Mouse (Mus musculus) intestine, embryonic 14.5 days (tissue): ENCODE results near the gene Hykk. TPM values are rescaled to one million over a fixed set of nuclear protein-coding genes. Genes with fewer than 3 reads are reported as not detected.

ENCODE experiments used
- ATAC-seq: fragments of 200-750 bp; cut with Nextera tagmentation; replicated peaks from 2 replicates; pipeline ENCODE4 v1.8.0; 2017; ENCODE audit warnings: low read depth, moderate number of reproducible peaks, moderate TSS enrichment, moderate library complexity; ENCODE audit not compliant: low FRiP score, low TSS enrichment
- DNase-seq: peaks from one replicate; pipeline ENCODE4 v3.0.0-alpha.2; 2018; ENCODE audit warnings: low spot score
- H3K27ac ChIP-seq: fragments of 300-500 bp; sonication (generic); 2 replicates; pipeline ENCODE4 v1.5.1; 2014; ENCODE audit warnings: low read depth, mild to moderate bottlenecking, control low read depth
- H3K27me3 ChIP-seq: fragments of 300-500 bp; sonication (generic); replicated peaks from 2 replicates; pipeline ENCODE4 v1.6.1; 2014; ENCODE audit warnings: low read length, control low read depth; ENCODE audit not compliant: control insufficient read depth, insufficient read depth
- H3K36me3 ChIP-seq: fragments of 300-500 bp; sonication (generic); 2 replicates; pipeline ENCODE4 v1.6.1; 2014; ENCODE audit warnings: low read length, control low read depth; ENCODE audit not compliant: control insufficient read depth, insufficient read depth
- H3K4me1 ChIP-seq: fragments of 300-500 bp; sonication (generic); replicated peaks from 2 replicates; pipeline ENCODE4 v1.6.1; 2014; ENCODE audit warnings: low read length, control low read depth, mixed read lengths; ENCODE audit not compliant: control insufficient read depth, insufficient read depth
- H3K4me2 ChIP-seq: fragments of 300-500 bp; sonication (generic); 2 replicates; pipeline ENCODE4 v1.6.1; 2014; ENCODE audit warnings: low read length
- H3K4me3 ChIP-seq: fragments of 300-500 bp; sonication (generic); 2 replicates; pipeline ENCODE4 v1.5.1; 2014; ENCODE audit warnings: low read depth, low read length, control low read depth, mixed read lengths
- H3K9ac ChIP-seq: fragments of 300-500 bp; sonication (generic); 2 replicates; pipeline ENCODE4 v1.6.1; 2014; ENCODE audit warnings: mild to moderate bottlenecking, low read length
- H3K9me3 ChIP-seq: fragments of 300-500 bp; sonication (generic); 2 replicates; pipeline ENCODE4 v1.6.1; 2016; ENCODE audit warnings: low read length, control low read depth; ENCODE audit not compliant: control insufficient read depth
- WGBS: fragments of 180-500 bp; shearing (Covaris S2); extraction: QIAGEN DNeasy Blood & Tissue Kit; methylation state at CpG from one replicate; pipeline ENCODE4 v1.1.7; 2014; 5-methylcytosine and 5-hydroxymethylcytosine counted together
- polyA plus RNA-seq: library from polyadenylated mRNA; unstranded; fragments of >200 nt; fragmentation: Nextera tagmentation; extraction: Ambion mirVana; gene quantifications from 2 replicates; pipeline ENCODE4 v1.2.1, GENCODE M21; 2014

Gene Hykk
- polyA plus RNA-seq, result 3.8 and 3.9 TPM in 2 replicates

DNA sequence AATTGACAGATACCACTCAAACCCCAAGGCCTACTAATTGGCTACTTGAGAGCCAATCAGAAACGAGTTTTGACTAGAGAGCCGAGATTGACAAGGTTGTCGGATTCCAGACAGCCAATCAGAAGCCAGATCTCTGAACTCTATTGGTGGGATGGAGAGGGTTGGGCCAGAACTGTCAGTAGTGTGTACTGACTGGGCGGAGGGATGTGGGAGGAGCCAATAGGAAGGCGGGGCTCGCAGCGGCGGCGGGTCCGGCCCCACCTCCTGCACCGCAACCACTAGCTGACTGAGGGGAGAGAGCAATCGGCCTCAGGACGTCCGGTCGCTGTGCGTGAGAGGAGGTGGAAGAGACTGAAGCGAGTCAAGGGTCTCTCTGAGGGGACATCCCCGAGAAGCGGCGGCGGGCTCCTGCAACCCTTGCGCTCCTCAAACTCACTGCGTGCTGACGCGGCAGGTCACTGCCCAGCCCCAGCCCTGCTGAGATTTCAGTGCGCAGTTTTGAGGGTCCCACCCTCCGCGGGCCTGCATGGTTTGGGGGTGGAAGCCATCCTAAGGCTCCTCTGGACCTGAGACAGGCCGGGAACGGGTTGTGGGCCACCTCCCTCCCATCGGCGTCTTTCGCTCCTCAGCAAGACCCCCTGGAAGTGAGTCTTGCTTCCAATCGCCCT lies at the start of gene Hykk:
TSS of gene Hykk (plus strand) at position 274 of the 668 bp plus-strand sequence.
- DNase-seq, result peak; percentile 89
- H3K27me3 ChIP-seq, result no peaks in the 10 kb centered on the region
- peak within 1 kb of the TSS; percentile 66 for H3K9ac ChIP-seq
- ATAC-seq, result peak; percentile 98
- peak within 1 kb of the TSS; percentile 91 for H3K4me2 ChIP-seq
- no peak within 1 kb of the TSS; the same call in 1 of the 2 replicates for H3K27ac ChIP-seq
- H3K4me1 ChIP-seq, result peaks cover 10% of the 10 kb centered on the region; the same call in 1 of the 2 replicates
- no peaks in the 10 kb centered on the region for H3K9me3 ChIP-seq
- H3K36me3 ChIP-seq, result no peaks in the 10 kb centered on the region
- WGBS, result 0% methylated on average over 34 of the region's 34 CpGs
- peak within 1 kb of the TSS; percentile 73 for H3K4me3 ChIP-seq

DNA sequence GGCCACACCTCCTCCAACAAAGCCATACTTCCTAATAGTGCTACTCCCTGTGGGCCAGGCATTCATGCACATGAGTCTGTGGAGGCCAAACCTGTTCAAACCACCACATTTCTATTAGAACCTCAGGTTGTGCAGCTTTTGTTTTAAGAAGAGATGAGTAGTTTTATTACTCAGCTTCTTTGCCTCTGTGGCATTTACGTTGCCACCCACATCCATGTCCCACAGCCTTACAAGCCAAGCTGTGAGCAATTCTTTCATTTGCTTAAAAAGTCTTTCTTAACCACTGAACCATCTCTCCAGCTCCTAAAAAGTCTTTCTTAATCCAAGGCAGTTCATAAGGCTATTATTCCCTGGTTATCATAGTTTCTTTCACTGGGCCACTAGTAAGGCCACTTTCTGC lies 38.3 kb upstream of the Hykk start:
- Histone ChIP-seq H3K4me2 (no peak overlapping the region), H3K27me3 (no peaks in the 10 kb centered on the region), H3K9me3 (no peaks in the 10 kb centered on the region), H3K36me3 (peaks cover 47% of the 10 kb centered on the region), H3K4me1 (no peaks in the 10 kb centered on the region), H3K4me3 (no peak overlapping the region), H3K9ac (no peak overlapping the region), H3K27ac (no peak overlapping the region)
- ATAC-seq (no peak), DNase-seq (no peak)
- 86% methylated on average over 1 of the region's 1 CpGs for WGBS

DNA sequence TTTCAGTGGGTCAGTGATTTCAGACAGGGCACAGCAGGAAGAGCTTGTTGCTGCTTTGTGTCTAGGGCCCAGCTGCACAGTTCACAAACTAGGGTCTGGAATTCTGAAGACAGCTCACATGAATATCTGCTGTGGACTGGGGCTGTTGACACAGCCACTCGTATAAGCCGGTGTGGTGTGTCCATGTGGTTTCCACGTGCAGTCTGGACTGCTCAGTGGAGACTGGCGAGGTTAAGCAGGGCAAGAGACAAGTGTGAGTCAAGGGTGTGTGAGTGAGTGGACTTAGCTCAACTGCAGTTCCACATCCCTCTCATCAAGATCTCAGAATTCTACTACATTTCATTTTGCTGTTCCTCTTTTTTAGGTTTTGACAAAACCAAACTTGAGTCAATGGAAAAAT lies 25.0 kb upstream of the Hykk start:
- WGBS, result 75% methylated on average over 4 of the region's 4 CpGs
- H3K9me3 ChIP-seq, result no peaks in the 10 kb centered on the region
- ATAC-seq (no peak), DNase-seq (peak; percentile 50)
- H3K9ac ChIP-seq, result no peak overlapping the region
- H3K4me1 ChIP-seq, result no peaks in the 10 kb centered on the region
- no peak overlapping the region for H3K4me2 ChIP-seq
- peaks cover 87% of the 10 kb centered on the region for H3K36me3 ChIP-seq
- no peak overlapping the region for H3K27ac ChIP-seq
- H3K27me3 ChIP-seq, result no peaks in the 10 kb centered on the region
- H3K4me3 ChIP-seq, result no peak overlapping the region

DNA sequence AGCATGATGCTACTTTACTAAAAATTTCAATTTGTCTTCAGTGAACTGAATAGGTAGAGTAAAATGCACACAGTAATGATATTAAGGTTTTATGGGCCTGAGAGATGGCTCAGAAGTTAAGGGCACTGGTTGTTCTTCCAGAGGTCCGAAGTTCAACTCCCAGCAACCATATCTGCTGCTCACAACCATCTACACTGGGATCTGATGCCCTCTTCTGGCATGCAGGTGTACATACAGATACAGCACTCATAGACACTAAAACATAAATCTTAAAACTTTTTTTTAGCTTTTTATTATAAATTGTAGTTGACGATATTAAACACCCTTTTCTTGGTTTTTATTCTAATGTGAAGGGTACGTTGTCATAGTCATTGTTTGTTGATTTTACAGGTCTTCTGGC lies 20.0 kb upstream of the Hykk start:
- ATAC-seq, result no peak
- Histone ChIP-seq H3K27ac (no peak overlapping the region), H3K9me3 (no peaks in the 10 kb centered on the region), H3K36me3 (peaks cover 90% of the 10 kb centered on the region), H3K4me1 (no peaks in the 10 kb centered on the region), H3K4me3 (no peak overlapping the region), H3K27me3 (no peaks in the 10 kb centered on the region), H3K9ac (no peak overlapping the region), H3K4me2 (no peak overlapping the region)
- DNase-seq, result no peak
- 86% methylated on average over 3 of the region's 3 CpGs for WGBS

DNA sequence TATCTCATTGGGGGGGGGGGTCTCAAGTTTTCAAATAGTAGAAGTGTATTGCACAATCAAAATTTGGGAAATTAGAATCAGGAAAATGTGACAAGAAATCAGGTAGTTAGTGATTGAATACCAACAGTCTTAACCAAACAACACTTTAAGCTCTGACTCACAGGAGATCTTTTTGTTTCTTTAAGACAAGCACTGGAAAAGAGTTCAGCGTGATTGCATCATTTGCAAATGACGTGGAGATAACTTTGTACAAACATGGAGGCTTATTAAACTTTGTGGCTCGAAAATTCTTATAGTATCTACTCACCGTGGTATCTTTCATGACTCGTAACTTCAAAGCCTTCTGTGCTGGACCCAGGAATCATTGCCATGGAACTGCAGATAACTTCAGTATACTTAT lies 7.6 kb upstream of the Hykk start:
- Histone ChIP-seq H3K27ac (no peak overlapping the region), H3K27me3 (no peaks in the 10 kb centered on the region), H3K4me2 (no peak overlapping the region), H3K36me3 (peaks cover 71% of the 10 kb centered on the region), H3K9me3 (no peaks in the 10 kb centered on the region), H3K9ac (no peak overlapping the region), H3K4me3 (no peak overlapping the region), H3K4me1 (no peaks in the 10 kb centered on the region)
- WGBS, result 80% methylated on average over 5 of the region's 5 CpGs
- ATAC-seq, result no peak
- DNase-seq, result no peak

DNA sequence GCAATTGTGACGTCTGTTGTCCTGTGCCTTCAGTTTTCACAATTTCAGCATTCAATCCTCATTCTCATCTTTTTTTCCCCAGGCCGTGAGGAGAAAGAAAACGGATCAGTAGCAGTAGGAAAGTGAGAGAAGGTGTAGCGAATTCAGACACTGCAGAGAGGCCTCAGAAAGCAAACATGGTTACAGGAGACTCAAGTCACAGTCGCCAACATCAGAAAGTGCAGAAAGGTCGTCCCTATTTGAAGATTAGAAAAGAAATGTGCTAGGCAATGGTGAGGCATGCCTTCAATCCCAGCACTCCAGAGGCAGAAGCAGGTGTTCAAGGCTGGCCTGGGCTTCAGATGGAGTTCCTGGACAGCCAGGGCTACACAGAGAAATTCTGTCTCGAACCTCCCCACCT lies 1.5 kb upstream of the Hykk start:
- DNase-seq (no peak), ATAC-seq (no peak)
- no peak overlapping the region for H3K4me3 ChIP-seq
- H3K27me3 ChIP-seq, result no peaks in the 10 kb centered on the region
- WGBS, result 65% methylated on average over 7 of the region's 7 CpGs
- no peak overlapping the region for H3K4me2 ChIP-seq
- no peak overlapping the region for H3K9ac ChIP-seq
- peaks cover 15% of the 10 kb centered on the region for H3K36me3 ChIP-seq
- peaks cover 10% of the 10 kb centered on the region; the same call in 1 of the 2 replicates for H3K4me1 ChIP-seq
- no peaks in the 10 kb centered on the region for H3K9me3 ChIP-seq
- H3K27ac ChIP-seq, result no peak overlapping the region

DNA sequence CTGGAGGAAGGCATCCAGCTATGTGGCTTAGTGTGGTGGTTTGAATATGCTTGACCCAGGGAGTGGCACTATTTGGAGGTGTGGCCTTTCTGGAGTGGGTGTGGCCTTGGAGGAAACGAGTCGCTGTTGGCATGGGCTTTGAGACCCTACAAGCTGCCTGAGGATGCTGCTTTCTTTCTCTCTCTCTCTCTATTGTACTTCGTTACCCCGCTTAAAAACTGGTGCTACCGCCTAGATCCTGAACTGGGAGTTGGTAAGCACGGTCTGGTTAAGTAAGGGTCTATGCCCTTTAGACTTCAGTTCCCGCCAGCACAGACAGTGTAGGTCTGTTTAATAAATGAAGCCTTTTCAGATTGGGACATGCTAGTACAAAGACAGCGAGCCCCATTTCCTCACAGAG lies 682 bp upstream of the Hykk start:
- Histone ChIP-seq H3K27me3 (no peaks in the 10 kb centered on the region), H3K4me2 (peak overlapping the region; percentile 91), H3K9ac (no peak overlapping the region), H3K9me3 (no peaks in the 10 kb centered on the region), H3K36me3 (peaks cover 7% of the 10 kb centered on the region), H3K4me1 (peaks cover 10% of the 10 kb centered on the region; the same call in 1 of the 2 replicates), H3K27ac (no peak overlapping the region), H3K4me3 (peak overlapping the region; percentile 73; the same call in 1 of the 2 replicates)
- WGBS, result 69% methylated on average over 8 of the region's 8 CpGs
- DNase-seq, result no peak
- ATAC-seq, result 0 out of 2 replicates have a peak, but pooled peaks have one; percentile 4

DNA sequence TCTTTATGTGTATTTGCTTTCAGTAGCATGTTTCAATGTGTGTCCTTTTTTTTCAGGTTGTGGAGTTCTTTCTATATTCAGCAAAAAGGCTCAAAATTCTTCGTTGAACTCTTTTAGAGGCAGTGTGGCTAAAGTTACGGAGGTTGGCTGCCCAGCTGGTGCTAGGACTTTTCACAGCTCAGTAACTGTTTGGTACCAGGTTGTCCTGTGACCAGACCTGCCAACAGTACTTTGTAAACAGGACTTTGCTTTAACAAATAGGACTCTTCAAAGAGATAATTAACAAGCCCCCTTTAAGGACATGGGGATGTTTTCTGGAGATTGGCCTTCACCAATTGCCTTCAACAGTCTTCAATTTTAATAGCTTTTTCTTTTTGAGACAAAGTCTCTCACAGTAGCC lies 1.1 kb downstream of the Hykk start:
- peak overlapping the region; percentile 91 for H3K4me2 ChIP-seq
- H3K4me3 ChIP-seq, result no peak overlapping the region
- peaks cover 10% of the 10 kb centered on the region; the same call in 1 of the 2 replicates for H3K4me1 ChIP-seq
- H3K27ac ChIP-seq, result no peak overlapping the region
- 72% methylated on average over 2 of the region's 2 CpGs for WGBS
- DNase-seq (no peak), ATAC-seq (no peak)
- no peak overlapping the region for H3K9ac ChIP-seq
- no peaks in the 10 kb centered on the region for H3K27me3 ChIP-seq
- no peaks in the 10 kb centered on the region for H3K9me3 ChIP-seq
- no peaks in the 10 kb centered on the region for H3K36me3 ChIP-seq

DNA sequence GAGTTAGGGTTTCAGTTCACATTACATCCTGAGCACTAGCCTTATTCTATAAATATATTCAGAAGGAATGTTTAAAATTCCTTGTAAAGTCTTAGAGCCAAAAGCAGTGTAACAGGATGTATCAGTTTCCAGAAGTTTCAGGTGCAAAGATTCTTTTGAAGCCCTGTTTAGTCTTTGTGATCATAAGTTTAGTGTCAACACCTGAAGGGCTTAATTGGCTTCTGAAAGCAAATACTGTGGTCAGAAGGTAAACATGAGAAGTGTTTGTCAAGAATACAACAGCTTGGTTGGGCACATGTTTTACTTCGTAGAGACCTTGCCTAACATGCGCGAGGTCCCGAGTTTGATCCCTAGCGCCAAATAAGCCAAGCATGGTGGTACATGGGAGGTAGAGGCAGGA lies 1.7 kb downstream of the Hykk start:
- no peaks in the 10 kb centered on the region for H3K9me3 ChIP-seq
- no peak overlapping the region for H3K4me3 ChIP-seq
- H3K9ac ChIP-seq, result no peak overlapping the region
- no peaks in the 10 kb centered on the region for H3K36me3 ChIP-seq
- no peak overlapping the region for H3K27ac ChIP-seq
- no peak for ATAC-seq
- DNase-seq, result no peak
- H3K4me2 ChIP-seq, result no peak overlapping the region
- peaks cover 10% of the 10 kb centered on the region; the same call in 1 of the 2 replicates for H3K4me1 ChIP-seq
- no peaks in the 10 kb centered on the region for H3K27me3 ChIP-seq
- WGBS, result 86% methylated on average over 5 of the region's 5 CpGs
